Mouse (Mus musculus) left cerebral cortex, postnatal 14 days (tissue): ENCODE measurements around the gene Slc29a3. TPM values are rescaled to one million over a fixed set of nuclear protein-coding genes. Genes with fewer than 3 reads are reported as not detected.
"Not testable (repeated sequence)": the region's sequence is repeated elsewhere in the genome, so short reads cannot be mapped to it uniquely, and the experiment has no call there.

Experiments
- DNase-seq, 2 experiments: peaks; one replicate each; pipeline ENCODE4 v3.0.0; 2021 to 2022; ENCODE audit warnings: low spot score in 2 of 2, mixed read lengths in 1 of 2
- intact Hi-C: fragments of 180-260 bp; cut with DNase I; formaldehyde crosslinking; loops from one replicate; pipeline ENCODE4 v1.15.1; 2025
- total RNA-seq, 2 experiments: library from RNA; stranded (reverse); gene quantifications; 2 replicates each; pipeline ENCODE4 v1.2.3; 2021

Slc29a3 gene
- total RNA-seq, 2 experiments from 2014 or later = 16.6 to 17.2 TPM

DNA sequence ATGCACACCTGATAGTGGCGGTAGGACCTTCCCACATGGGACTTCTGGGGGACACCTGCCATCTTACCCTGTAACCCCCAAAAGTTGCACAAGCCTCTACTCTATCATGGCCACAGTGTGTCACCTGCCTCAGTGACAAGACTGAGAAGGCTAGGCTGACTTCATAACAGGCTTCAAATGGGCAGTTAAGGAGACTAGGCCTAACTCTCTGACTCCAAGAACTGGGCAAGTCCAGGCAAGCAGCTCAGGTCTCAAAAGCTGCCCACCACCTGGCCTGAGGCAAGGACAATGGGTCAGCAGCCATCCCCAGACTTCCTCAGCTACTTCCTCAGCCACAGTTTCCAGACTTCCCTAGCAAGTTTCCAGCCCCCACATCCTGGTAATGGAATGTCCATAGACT is 16.9 kb downstream of the Slc29a3 start:
- intact Hi-C loops = no loop called here
- DNase-seq = no peak

- DNase-seq = no peak
- intact Hi-C loops = no loop called here
Measured at GRCm38 (mm10) chr10:60733471-60733870, 19.1 kb downstream of the Slc29a3 start.

DNA sequence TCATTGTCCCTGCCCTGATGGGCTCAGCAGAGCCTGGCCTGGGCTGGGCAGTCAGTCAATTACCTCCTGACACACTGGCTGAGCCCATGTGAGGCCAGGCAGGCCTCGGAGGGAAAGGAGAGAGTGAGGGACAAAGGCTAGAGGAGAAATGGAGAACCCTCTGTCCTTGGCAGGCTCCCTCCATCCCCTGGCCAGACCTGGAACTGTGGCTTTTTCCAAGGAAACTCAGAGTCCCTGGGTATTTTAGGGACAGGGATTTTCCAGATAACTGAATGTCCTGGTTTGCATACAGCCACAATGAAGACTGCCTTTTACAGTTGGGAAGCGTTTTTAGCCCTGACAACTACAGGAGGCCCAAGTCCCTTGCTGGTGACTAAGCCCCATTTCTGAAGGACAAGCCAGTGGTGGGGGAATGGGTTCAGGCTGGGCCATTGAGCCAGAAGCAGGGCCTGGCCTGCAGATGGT is 20.2 kb downstream of the Slc29a3 start:
- intact Hi-C loops = no loop called here
- DNase-seq = peak; percentile 32 to 54

GRCm38 (mm10) chr10:60731742-60732141 is 20.9 kb downstream of the Slc29a3 start:
- intact Hi-C loops = no loop called here
- peak; percentile 15 to 71 for DNase-seq

- DNase-seq = no peak
Measured at GRCm38 (mm10) chr10:60727301-60727700, 25.3 kb downstream of the Slc29a3 start.

GRCm38 (mm10) chr10:60726896-60727295 is 25.7 kb downstream of the Slc29a3 start:
- intact Hi-C loops = no loop called here
- DNase-seq = no peak

More at GRCm38 (mm10) chr10:60727301-60727700, 25.3 kb downstream of the Slc29a3 start:
- intact Hi-C loops = no loop called here

- DNase-seq = no peak
- intact Hi-C loops = no loop called here
Measured at GRCm38 (mm10) chr10:60724496-60724895, 28.1 kb downstream of the Slc29a3 start.

- intact Hi-C loops = no loop called here
- DNase-seq = no peak
Measured at GRCm38 (mm10) chr10:60723345-60723744, 29.2 kb downstream of the Slc29a3 start.

DNA sequence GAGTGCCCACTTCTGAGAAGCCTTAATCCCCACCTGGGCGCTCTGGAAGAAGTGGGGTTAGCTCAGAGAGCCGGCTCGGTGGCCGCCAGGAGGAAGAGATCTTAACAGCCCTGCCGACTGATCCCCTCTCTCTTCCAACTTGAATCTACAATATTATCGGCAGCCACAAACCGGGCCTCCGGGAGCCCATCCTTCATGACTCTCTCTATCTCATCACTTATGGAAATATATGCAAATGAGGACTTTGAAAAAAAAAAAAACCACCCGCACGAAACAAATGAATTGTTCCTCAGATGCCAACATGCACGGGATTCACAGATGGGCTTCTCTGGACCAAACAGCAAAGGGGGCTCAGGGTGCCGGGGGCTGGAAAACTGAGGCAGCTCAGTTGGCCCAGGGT is 31.0 kb downstream of the Slc29a3 start:
- intact Hi-C loops = no loop called here
- no peak for DNase-seq

DNA sequence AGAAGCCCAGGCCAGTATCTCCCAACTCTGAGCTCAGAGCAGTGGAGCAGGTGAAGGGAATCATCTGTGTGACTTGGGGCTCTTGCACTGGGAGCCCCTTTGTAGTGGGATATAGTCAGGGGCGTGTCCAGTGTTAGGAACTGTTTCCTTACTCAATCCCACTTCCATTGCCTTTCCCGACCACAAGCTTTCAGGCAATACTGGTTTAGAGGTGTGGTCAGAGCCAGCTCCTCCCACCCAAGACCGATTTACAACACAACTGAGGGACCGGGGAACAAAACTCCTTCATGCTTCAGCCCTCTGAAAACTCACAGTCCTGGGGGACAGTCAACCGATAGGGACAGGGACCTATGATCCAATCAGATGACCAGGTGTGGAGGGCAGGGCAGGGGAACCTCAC is 32.1 kb downstream of the Slc29a3 start:
- intact Hi-C loops = no loop called here
- DNase-seq = no peak

GRCm38 (mm10) chr10:60718491-60718890 is 34.1 kb downstream of the Slc29a3 start:
- no peak for DNase-seq
- intact Hi-C loops = no loop called here

DNA sequence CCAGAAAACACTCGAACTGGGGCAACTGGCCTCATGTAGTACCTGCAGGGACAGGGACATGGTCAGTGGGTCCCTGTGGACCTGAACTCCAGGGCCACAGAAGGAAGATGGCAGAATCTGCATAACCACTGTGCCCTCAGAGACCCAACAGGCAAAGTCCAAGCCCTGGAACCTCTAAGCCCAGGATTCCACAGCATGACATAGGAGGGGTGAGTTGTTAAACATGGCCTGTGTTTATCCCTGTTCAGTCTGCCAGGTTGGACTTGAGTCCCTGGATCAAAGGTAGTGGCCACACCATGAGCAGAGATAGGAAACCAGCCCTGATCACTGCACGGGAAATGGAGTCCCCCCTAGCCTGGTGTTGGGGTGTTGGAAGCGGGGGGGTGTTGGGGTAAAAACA is 36.1 kb downstream of the Slc29a3 start:
- intact Hi-C loops = no loop called here
- DNase-seq = no peak

DNA sequence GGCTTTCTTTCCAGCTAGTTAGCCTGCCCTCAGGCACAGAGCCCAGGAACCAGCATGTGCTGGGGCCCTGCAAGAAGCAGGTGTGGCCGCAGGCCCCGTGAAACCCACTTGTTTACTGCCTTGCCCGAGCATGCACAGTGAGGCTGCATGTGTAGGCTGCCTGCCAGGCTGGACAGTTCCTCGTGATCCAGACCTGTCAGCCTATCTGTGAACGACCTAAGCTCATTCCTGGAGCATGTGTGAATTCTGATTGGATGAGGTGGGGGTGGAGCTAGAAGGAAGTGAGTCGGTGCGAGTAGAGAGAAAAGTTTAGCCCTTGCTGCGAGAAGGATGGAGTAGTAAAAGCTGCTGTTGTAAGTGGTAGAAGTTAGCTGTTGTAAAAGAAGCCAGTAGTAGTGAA is 40.3 kb downstream of the Slc29a3 start:
- DNase-seq, intact Hi-C loops: not testable (repeated sequence)

- DNase-seq = no peak
- intact Hi-C loops = no loop called here
Measured at GRCm38 (mm10) chr10:60708837-60709236, 43.8 kb downstream of the Slc29a3 start.

DNA sequence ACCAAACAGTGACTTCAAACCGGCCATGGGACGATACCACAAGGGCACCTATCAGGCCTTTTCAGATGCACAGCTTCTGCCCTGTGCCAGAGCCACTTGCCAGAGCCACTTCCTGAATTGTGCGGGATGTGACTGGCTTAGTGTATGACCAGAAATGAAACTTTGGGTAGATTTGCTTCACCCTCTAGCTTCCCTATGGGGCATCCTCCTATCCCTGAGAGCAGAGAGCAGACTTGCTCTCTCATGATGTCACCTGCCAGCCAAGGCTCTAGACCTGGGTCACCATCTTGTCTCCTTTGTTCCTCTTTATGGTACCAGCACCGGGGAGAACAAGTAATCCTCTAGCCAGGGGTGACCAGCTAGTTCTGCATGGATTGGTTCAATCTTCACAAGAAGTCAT is 46.3 kb downstream of the Slc29a3 start:
- intact Hi-C loops = no loop called here
- DNase-seq = peak in 1 of 2 experiments; percentile 44

DNA sequence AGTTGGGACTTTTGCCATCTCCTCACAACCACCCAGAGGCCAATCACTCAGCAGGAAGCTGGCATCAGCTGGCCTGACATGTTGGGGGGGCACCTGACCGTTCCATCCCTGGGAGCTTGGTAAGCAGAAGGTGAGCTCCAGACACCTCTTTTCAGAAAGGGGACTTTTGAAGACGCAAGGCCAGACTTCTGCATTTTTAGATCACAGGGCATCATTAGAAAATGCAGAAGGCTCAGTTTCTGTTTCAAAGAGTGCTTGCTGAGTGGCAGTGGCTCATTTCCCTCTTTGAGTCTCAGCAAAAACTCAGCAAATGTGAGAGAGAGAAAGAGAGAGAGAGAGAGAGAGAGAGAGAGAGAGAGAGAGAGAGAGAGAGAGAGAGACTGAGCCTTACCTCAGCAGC is 47.5 kb downstream of the Slc29a3 start:
- DNase-seq = peak in 1 of 2 experiments; percentile 40
- intact Hi-C loops = no loop called here

DNA sequence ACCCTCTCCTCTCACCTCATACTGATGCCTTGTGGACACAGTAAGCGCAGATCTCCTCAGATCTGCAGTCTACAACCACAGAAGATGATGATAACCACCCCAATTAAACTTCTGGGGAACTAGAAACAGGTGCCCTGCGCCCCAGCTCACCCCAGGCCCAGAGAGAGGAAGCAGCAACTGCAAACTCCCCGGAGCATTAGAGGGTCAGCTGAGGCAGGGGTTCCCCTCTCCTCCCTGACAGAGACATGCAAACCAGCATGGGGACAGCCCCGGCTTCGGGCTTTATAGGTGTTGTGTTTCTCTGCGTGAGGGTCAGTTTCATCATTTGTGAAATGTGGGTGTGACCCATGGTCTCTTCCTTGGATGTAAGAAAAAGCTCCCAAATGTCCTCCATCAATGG is 54.8 kb downstream of the Slc29a3 start:
- DNase-seq = no peak
- intact Hi-C loops = loop anchor here (2.0 to 5.0 kb wide), 4 partner anchors 60 to 390 kb away; no protein-coding TSS in a partner anchor

GRCm38 (mm10) chr10:60696975-60697374 is 55.6 kb downstream of the Slc29a3 start:
- DNase-seq = peak; percentile 34 to 71
- intact Hi-C loops = loop anchor here (2.0 to 5.0 kb wide), 4 partner anchors 60 to 390 kb away; no protein-coding TSS in a partner anchor

DNA sequence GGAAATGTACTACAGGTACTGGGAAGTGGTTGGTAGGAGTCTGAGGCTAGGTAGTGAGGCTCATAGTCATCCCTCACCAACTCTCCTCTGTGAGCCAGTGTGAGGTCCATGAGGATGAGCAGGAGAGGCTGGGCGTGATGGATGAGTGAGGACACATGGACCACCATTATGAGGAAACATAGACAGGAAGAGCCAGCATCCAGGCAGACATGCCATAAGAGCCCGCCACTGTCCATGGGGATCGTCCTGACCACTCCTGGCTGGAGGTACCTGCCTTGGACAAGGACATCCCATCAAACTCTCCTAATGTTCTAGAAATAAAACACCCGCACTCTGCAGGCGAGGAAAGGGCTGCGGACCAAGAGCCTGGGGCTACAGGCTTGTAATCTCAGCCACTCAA is 56.2 kb downstream of the Slc29a3 start, which contains the start of gene Cdh23:
Gene Cdh23 (minus strand): TSS at position 101 of the 400 bp plus-strand sequence.
- intact Hi-C loops = loop anchor here (2.0 to 5.0 kb wide), 4 partner anchors 61 to 389 kb away; no protein-coding TSS in a partner anchor
- no peak for DNase-seq

DNA sequence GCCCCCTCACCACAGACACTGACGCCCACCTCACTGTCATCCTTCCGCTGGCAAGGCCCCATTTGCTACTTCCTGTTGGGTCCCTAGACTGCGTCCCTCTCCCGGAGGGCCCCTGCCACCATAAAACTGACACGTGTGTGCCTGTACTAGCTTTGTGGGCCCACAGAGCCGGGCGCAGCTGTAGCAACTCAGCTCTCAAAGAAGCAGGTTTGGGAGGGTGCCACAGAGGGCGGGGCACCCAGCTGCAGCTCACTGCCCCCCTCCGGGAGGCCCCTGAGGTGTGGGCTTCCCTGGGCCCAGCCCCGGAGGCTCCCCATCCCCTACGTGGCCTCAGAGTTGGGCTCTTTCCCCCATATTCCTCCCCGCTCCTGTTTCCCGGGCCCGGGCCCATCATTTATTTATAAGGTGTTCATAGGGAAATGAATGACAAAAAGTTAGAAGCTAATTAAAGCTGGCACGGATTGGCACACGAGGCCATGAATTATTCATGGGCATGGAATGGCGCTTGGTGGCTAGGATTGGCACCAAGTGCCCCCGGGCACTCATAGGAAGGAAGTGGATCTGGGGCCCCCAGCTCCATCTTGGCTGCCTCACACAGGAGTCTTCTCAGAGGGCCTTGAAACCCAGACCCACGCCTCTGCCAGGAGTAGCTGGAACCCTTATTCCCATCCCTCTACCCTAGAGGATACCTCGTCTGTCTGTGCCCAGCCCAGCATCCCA is 60.8 kb downstream of the Slc29a3 start:
- peak in 1 of 2 experiments; percentile 15 for DNase-seq
- intact Hi-C loops = no loop called here

DNA sequence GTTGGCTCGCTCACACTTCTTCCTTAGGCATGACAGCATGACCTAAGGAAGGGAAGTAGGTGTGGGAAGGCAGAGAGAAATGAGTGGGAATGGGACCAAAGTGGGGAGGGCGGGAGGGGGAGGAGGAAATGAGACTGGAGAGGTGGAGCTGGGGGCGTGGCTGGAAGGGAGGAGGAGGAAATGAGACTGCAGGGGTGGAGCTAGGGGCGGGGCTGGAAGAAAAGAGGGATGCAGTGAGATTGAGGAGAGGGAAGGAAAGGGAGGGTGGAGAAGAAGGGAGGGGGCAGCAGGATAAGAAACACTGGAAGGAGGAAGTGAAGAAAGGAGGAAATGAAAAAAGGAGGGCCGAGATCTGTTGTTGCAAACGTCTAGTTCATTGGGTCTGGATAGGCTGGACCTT is 61.6 kb downstream of the Slc29a3 start:
- intact Hi-C loops = no loop called here
- no peak for DNase-seq
